Mouse (Mus musculus): ENCODE results near the gene Fam222b.
"Not testable (repeated sequence)": the region's sequence is repeated elsewhere in the genome, so short reads cannot be mapped to it uniquely, and the experiment has no call there.

The Fam222b gene

DNA sequence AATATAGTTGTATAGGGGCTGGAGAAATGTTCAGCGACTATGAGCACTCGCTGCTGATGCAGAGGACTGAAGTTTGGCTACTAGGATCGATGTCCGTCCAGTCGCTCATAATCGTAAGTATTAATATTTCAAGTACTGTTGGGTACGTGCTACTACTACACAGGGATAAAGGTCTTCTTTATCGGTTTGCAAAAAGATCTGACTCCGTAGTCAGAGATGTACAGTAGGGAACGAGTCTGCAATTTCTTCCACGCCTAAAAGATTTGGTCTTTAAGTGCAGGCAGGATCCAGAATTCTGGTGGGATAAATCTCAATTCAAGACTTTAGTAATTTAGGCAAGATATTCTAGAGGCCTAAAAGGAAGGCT lies 340 bp upstream of the Fam222b start:
- no peak for DNase-seq

GRCm38 (mm10) chr11:78095144-78095516 lies 670 bp downstream of the Fam222b start:
- DNase-seq: no peak

DNA sequence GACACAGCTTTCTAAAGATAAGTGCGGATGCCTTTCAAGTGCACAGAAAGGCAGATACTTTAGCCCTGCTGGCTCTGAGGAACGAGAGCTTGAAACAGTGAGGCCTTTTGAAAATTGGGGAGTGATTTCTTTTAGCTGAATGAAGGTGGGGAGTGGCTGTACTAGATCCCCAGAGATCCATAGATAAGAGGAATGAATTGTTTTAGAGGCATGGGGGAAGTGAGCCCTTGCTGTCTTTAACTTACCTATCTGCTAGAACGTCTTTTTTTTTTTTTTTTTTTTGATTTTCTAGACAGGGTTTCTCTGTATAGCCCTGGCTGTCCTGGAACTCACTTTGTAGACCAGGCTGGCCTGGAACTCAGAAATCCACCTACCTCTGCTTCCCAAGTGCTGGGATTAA lies 2.6 kb downstream of the Fam222b start:
- no peak for DNase-seq

GRCm38 (mm10) chr11:78100746-78101145 lies 6.3 kb downstream of the Fam222b start:
- no peak for DNase-seq

DNA sequence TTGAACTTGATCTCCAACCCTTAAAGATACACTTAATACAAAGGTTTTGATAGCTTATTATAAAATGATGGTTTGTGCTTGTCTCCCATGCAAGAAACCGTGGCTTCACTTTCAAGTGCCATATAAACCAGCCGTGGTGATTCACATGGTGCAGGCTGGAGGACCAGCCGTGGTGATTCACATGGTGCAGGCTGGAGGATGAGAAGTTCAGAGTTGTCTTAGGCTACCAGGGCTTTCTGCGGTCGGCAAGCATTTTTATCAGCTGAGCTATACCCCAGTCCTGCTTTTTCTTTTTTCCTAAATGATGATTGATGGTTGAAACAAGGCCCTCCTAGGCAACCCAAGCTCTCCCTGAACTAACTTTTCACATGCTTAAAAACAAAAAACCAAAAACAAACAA lies 7.7 kb downstream of the Fam222b start:
- DNase-seq: no peak

GRCm38 (mm10) chr11:78102958-78103747 lies 8.7 kb downstream of the Fam222b start:
- no peak for DNase-seq

DNA sequence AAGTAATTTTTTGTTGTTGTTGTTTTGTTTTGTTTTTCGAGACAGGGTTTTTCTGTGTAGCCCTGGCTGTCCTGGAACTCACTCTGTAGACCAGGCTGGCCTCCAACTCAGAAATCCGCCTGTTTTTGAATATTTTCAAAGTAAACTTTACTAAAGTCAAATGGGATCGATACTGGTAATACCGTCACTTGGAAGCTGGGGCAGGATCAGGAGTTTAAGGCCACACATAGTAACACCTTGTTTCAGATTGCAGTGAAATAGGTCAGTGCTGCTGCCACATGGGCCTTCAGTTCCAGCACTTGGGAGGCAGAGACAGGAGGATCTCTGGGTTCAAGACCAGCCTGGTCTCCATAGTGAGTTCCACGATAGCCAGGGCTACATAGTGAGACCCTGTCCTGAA lies 10.0 kb downstream of the Fam222b start:
- DNase-seq: no peak

DNA sequence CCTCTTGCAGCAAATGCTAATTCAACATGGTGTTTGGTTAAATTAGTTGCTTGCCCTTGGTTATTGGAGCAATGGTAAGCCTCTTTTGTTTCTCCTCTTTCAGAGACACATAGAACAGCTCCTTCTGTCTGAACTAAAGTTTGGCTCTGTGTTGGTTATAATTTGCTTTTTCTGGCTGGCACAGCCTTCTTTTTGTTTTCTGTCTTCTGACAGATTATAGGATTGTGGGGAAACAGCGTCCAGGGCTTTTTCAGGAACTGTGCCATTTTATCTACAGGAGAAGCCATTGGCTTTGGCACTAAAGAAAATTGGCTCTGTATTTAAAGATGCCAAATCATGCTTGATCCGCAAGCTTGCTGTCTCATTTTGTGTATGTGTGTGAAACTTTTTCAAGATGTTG lies 19.2 kb downstream of the Fam222b start:
- DNase-seq: no peak

DNA sequence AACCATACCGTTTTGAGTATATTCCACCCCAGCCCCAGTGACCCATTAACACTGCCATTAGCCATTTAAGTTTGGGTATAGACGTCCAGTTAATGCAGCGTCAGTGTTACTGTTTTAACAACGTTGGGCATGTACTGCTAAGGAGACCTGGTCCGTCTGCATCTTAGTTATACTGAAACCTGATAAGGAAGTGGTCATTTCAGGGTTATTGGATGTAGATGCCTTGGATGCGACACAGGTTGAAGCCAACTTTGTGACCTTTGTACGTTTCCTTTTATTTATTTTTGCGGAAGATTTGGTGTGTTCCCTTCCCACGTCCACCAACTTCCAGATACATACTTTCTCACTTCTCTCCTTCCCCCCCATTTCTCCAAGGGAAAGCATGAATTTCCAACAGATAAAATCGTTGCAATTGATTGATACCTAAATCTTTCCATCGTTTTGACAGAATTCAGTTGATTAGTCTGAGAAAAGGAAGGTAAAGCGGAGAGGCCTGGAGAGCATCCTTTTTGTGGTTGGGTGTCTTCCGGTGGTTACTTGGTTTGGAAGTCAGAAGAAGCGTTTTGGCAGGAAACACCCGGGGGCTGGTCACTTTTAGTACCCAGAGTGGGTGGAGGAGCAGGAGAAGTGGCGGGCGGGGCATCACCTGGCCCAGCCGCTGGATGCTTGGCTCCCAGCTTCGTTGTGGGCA lies 20.4 kb downstream of the Fam222b start:
- no peak for DNase-seq

DNA sequence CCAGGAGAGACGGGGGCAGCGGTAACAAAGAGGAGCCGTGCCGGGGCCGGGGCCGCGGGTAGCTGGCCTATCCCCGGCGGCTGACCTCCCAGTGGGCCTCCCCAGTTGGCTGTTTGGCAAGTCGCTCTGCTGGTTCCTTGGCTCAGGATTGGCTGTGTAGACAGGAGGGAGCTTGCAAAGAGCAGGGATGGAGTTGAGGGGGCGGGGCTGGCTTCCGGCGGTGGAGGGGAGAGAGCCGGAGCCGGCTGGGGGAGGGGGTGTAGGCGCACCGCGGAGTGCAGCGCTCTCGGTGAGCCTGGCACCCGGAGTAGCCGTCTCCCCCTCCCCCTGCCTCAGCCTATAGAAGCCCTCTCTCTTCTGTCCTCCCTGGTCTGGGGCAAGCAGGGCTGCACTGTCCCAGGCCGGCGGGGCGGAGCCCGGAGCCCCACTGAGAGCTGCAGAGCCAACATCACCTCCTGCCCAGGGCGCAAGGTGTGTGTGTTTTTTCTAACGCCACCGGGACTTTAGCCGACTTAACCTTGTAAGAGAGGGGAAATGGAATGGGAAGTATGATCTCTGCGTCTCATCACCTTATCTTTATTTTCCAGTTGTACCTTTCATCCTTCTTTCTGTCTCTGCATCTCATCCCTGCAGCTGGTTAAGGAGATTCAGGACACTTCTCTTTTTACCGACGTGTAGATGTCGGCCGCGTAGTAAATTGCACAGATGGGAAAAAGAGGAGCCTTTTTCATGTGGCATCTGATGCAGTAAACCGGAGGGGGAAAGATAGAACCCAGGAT lies 21.1 kb downstream of the Fam222b start:
- peak; percentile 93 to 98 for DNase-seq

GRCm38 (mm10) chr11:78116146-78116410 lies 21.6 kb downstream of the Fam222b start:
- DNase-seq: no peak

DNA sequence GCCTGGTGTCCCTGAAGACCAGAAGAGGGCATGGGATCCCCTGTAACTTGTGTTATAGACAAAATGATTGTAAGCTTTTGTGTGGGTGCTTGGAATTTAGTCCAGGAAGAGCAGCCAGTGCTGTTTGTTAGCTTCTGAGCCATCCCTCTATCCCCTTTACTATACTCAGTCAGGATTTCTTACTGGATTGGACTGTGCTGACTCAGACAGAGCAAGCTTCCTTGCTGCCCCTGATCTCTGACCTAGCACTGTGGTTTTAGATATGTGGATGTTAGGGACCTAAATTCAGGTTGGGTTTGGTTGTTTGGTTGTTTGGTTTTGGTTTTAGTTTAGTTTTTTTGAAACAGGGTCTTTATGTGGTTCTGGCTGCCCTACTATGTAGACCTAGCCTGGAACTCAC lies 24.0 kb downstream of the Fam222b start:
- DNase-seq: no peak

DNA sequence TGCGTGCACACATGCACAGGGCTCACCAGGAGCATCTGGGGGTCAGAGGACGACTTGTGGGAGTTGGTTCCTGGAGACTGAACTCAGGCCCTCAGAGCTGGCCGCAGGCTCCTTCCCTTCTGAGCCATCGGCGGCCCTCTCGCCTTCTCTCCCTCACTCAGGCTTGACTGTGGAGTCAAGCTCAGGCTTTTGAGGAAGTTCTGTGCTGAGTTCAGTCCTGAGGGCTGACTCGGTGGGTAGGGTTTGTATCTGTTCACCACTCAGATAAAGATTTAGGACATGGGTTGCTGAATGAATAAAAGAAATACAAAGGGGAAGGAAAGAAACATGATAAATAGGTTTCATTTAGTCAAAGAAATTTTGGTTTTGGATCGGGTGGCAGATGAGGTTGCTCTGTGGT lies 25.4 kb downstream of the Fam222b start:
- no peak for DNase-seq

DNA sequence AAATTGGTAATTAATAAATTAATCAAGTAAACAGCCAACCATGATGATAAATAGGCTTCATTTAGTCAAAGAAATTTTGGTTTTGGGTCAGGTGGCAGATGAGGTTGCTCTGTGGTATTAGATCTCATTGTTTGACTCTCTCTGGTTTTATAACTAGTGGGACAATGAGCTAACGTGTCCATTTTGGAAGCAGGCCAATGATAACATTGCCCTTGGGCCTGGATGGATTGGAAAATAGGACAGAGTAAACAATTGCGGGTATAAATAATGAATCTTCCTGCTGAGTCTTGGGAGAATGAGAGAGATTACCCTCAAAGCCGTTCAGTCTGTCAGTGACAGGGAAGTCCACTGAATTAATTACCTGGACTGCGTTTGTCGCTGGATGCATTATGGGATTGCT lies 26.7 kb downstream of the Fam222b start:
- DNase-seq: peak; percentile 21 to 23

DNA sequence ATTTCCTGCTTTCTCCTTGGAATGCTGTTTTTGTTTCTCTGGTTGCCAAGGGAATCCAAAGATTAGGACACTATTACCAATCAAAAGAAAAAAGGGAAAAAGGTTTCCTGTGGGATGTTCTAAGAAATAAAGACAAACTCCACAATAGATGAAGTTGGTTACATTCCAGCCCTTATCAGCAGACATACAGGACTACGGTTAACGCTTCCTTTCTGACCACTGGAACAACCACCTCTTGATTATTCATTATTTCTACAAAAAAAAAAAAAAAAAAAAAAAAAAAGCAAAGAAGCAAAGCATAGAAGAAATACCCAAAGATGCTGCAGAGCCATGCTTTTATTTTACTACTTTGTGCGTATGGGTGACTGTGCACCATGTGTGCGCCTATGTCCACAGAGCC lies 28.4 kb downstream of the Fam222b start:
- no peak for DNase-seq

- no peak for DNase-seq
Measured at GRCm38 (mm10) chr11:78123782-78124181, 29.3 kb downstream of the Fam222b start.

GRCm38 (mm10) chr11:78125691-78126090 lies 31.2 kb downstream of the Fam222b start:
- DNase-seq: no peak

GRCm38 (mm10) chr11:78126739-78127138 lies 32.3 kb downstream of the Fam222b start:
- DNase-seq: no peak

- DNase-seq: no peak
Measured at GRCm38 (mm10) chr11:78129458-78129857, 35.0 kb downstream of the Fam222b start.

- DNase-seq: no peak
Measured at GRCm38 (mm10) chr11:78133915-78134314, 39.5 kb downstream of the Fam222b start.

- no peak for DNase-seq
Measured at GRCm38 (mm10) chr11:78134344-78134743, 39.9 kb downstream of the Fam222b start.

DNA sequence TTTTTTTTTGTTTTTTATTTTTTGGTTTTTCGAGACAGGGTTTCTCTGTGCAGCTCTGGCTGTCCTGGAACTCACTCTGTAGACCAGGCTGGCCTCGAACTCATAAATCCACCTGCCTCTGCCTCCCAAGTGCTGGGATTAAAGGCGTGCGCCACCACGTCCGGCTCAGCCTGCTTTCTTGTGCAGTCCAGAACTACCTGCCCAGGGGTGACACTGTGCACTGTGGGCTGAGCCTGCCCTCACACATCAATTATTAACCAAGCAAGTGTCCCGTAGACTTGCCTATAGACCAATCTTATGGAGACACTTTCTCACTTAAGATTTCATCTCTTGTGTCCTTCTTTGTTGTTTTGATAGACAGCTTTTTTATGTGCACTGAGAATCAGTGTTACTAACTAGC lies 40.9 kb downstream of the Fam222b start:
- not testable (repeated sequence) for DNase-seq

GRCm38 (mm10) chr11:78136132-78136531 lies 41.7 kb downstream of the Fam222b start:
- no peak for DNase-seq

- DNase-seq: no peak
Measured at GRCm38 (mm10) chr11:78137584-78137983, 43.1 kb downstream of the Fam222b start.

Measured in cerebellum, adult 18-20 months (tissue).